Mouse (Mus musculus) lung, embryonic 14.5 days (tissue): ENCODE data around the gene Gm17469. TPM values are rescaled to one million over a fixed set of nuclear protein-coding genes. Genes with fewer than 3 reads are reported as not detected.
"Not testable (repeated sequence)": the region's sequence is repeated elsewhere in the genome, so short reads cannot be mapped to it uniquely, and the experiment has no call there.

Experiments
- ATAC-seq: fragments of 200-750 bp; cut with Nextera tagmentation; 2 replicates; pipeline ENCODE4 v1.8.0; 2017; ENCODE audit warnings: mild to moderate bottlenecking, moderate TSS enrichment, moderate library complexity; ENCODE audit not compliant: insufficient read depth
- DNase-seq: peaks from one replicate; pipeline ENCODE4 v3.0.0-alpha.2; 2015
- H3K27ac ChIP-seq: fragments of 300-500 bp; sonication (generic); 2 replicates; pipeline ENCODE4 v1.5.1; 2014; ENCODE audit warnings: low read depth, mild to moderate bottlenecking, moderate library complexity
- H3K27me3 ChIP-seq: fragments of 300-500 bp; sonication (generic); 2 replicates; pipeline ENCODE4 v1.6.1; 2014; ENCODE audit warnings: low read length, control low read depth; ENCODE audit not compliant: insufficient read depth
- H3K36me3 ChIP-seq: fragments of 300-500 bp; sonication (generic); 2 replicates; pipeline ENCODE4 v1.6.1; 2014; ENCODE audit warnings: control low read depth; ENCODE audit not compliant: insufficient read depth
- H3K4me1 ChIP-seq: fragments of 300-500 bp; sonication (generic); 2 replicates; pipeline ENCODE4 v1.6.1; 2014; ENCODE audit warnings: antibody characterized with exemption, control low read depth; ENCODE audit not compliant: insufficient read depth
- H3K4me2 ChIP-seq: fragments of 300-500 bp; sonication (generic); 2 replicates; pipeline ENCODE4 v1.6.1; 2014; ENCODE audit warnings: mild to moderate bottlenecking
- H3K4me3 ChIP-seq: fragments of 300-500 bp; sonication (generic); 2 replicates; pipeline ENCODE4 v1.5.1; 2014; ENCODE audit warnings: low read depth, low read length
- H3K9ac ChIP-seq: fragments of 300-500 bp; sonication (generic); 2 replicates; pipeline ENCODE4 v1.6.1; 2014
- H3K9me3 ChIP-seq: fragments of 300-500 bp; sonication (generic); 2 replicates; pipeline ENCODE4 v1.6.1; 2016; ENCODE audit warnings: low read depth, low read length, control low read depth
- WGBS: fragments of 180-500 bp; shearing (Covaris S2); extraction: QIAGEN DNeasy Blood & Tissue Kit; methylation state at CpG from one replicate; pipeline ENCODE4 v1.1.7; 2014; 5-methylcytosine and 5-hydroxymethylcytosine counted together
- polyA plus RNA-seq: library from polyadenylated mRNA; unstranded; fragments of >200 nt; fragmentation: Nextera tagmentation; extraction: Ambion mirVana; gene quantifications from 2 replicates; pipeline ENCODE4 v1.2.1, GENCODE M21; 2014

The Gm17469 gene
- polyA plus RNA-seq, result not detected in 2 replicates

DNA sequence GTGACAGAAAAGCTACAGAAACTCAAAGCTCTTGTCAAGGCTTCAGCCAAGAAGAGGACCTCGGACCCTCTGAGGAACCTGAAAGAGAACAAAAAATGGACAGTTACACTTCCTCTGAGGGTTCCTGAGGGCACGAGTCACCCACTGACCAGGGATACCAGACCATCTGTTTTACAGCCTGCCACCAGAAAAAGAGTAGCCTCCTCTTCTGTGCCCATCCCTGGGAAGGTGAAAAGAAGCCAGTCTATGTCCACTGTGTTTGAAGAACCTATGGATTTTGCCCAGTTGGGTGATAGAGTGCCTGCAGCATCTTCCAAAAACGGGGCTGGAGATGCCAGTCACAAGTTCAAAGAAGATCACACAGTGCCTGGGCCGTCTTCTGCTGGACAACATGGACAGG is at the start of gene Gm17469:
TSS of gene Gm17469 (plus strand) at position 301 of the 400 bp plus-strand sequence.
- not testable (repeated sequence) for H3K4me3 ChIP-seq, ATAC-seq, H3K9me3 ChIP-seq, H3K27ac ChIP-seq, H3K27me3 ChIP-seq, H3K9ac ChIP-seq, H3K4me2 ChIP-seq, DNase-seq, H3K36me3 ChIP-seq, H3K4me1 ChIP-seq
- WGBS, result no CpG with 5 or more reads among the region's 4 CpGs

Other genes starting within 250 kb of the Gm17469 start
- not detected in 2 replicates for gene Gm17584, start 129.3 kb upstream of the Gm17469 start, polyA plus RNA-seq